10 mouse cellular contexts compared by ENCODE assay signal in the genomic region with DNA sequence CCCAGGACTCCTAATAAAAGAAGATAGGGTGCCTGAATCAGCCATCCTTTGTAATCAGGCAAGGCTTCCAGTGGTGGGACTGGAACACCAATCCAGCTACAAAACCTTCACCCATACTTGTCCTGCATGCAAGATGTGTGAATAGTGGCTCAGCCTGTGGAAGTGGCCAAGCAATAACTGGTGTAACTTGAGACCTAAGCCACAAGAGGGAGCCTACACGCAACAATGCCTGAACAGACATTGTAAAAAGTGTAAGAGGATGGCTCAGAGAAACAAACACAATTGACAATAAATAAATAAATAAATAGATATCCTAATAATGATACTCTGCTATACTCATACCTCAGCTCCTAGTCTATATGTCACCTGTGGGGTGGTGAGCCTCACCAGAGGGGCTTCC.
DNase-seq lines count a peak whose midpoint lies in the region; ATAC-seq and TF ChIP-seq lines count a peak whose summit lies in the region.
"Had no signal": no experiment of that assay in that cellular context is flagged by ENCODE, and none has a peak within 500 bp of the region (broad histone marks: within the 10 kb centered on the region; RNA-seq: fewer than 3 reads in every experiment).

No protein-coding gene starts in this region.

- in situ Hi-C loops in ES-E14 (cut with MboI; ENCODE audit: low sequenced_read_pairs in 2 of 2, unreplicated experiment in 2 of 2), result no loop called here

- H3K9ac ChIP-seq in embryonic facial prominence, embryonic 11.5 days (replicated peaks; ENCODE audit: low read length), result no peak overlapping the region
- H3K9ac ChIP-seq in ES-E14 (ENCODE audit: insufficient read depth, low read depth, low read length, poor library complexity, severe bottlenecking), result no peak overlapping the region
- H3K9ac ChIP-seq in forebrain, postnatal 0 days, result no peak overlapping the region

- H3K4me1 ChIP-seq in embryonic facial prominence, embryonic 11.5 days (ENCODE audit: control insufficient read depth, insufficient read depth, low read length), result no peaks in the 10 kb centered on the region
- no peaks in the 10 kb centered on the region for H3K4me1 ChIP-seq in embryonic facial prominence, embryonic 10.5 days
- H3K4me1 ChIP-seq in ES-E14 (ENCODE audit: control insufficient read depth in 2 of 2, insufficient read depth in 2 of 2, low read length in 2 of 2, poor library complexity in 1 of 2), result no peaks in the 10 kb centered on the region
- no peaks in the 10 kb centered on the region for H3K4me1 ChIP-seq in forebrain, postnatal 0 days (ENCODE audit: insufficient read depth)
- H3K4me1 ChIP-seq in thymus, adult 2 months (replicated peaks; ENCODE audit: control insufficient read depth, insufficient read depth, low read length), result no peaks in the 10 kb centered on the region

- H3K36me3 ChIP-seq in embryonic facial prominence, embryonic 11.5 days (replicated peaks; ENCODE audit: control insufficient read depth, insufficient read depth, low read depth, low read length), result no peaks in the 10 kb centered on the region
- no peaks in the 10 kb centered on the region for H3K36me3 ChIP-seq in embryonic facial prominence, embryonic 10.5 days (replicated peaks)
- H3K36me3 ChIP-seq in ES-E14 (ENCODE audit: control insufficient read depth, insufficient read depth, low read length, poor library complexity, severe bottlenecking), result no peaks in the 10 kb centered on the region
- H3K36me3 ChIP-seq in forebrain, postnatal 0 days (ENCODE audit: insufficient read depth), result no peaks in the 10 kb centered on the region
- H3K36me3 ChIP-seq in thymus, adult 2 months (ENCODE audit: control insufficient read depth, insufficient read depth, low read length), result no peaks in the 10 kb centered on the region

- H3K4me3 ChIP-seq in embryonic facial prominence, embryonic 11.5 days (ENCODE audit: low read depth, low read length), result no peak overlapping the region
- no peak overlapping the region for H3K4me3 ChIP-seq in embryonic facial prominence, embryonic 10.5 days
- H3K4me3 ChIP-seq in ES-E14 (ENCODE audit: insufficient read depth in 1 of 2, low read depth in 1 of 2, low read length in 2 of 2, poor library complexity in 1 of 2, severe bottlenecking in 1 of 2), result no peak overlapping the region
- no peak overlapping the region for H3K4me3 ChIP-seq in forebrain, postnatal 0 days (ENCODE audit: low read depth, low read length)
- H3K4me3 ChIP-seq in thymus, adult 2 months (ENCODE audit: control insufficient read depth, insufficient read depth, low read length), result no peak overlapping the region
- H3K4me3 ChIP-seq: myocyte had no signal

- DNase-seq in embryonic facial prominence, embryonic 11.5 days (ENCODE audit: low spot score), result peak; percentile 56
- DNase-seq in embryonic facial prominence, embryonic 10.5 days (ENCODE audit: low spot score), result no peak
- peak; percentile 11 for DNase-seq in ES-E14 (ENCODE audit: low read depth, low spot score)
- DNase-seq in forebrain, postnatal 0 days, result peak; percentile 48
- DNase-seq in left cerebral cortex, postnatal 4 days, result peak; percentile 5
- no peak for DNase-seq in MN1 (ENCODE audit: low spot score)
- DNase-seq in thymus, adult 2 months, result no peak
- DNase-seq: B cell, adult 2 months had no signal

- no peak; the same call in 1 of the 2 replicates for ATAC-seq in embryonic facial prominence, embryonic 11.5 days (replicated peaks; ENCODE audit: insufficient number of reproducible peaks, low FRiP score, low TSS enrichment, low read depth)
- no peak for ATAC-seq in forebrain, postnatal 0 days
- ATAC-seq in granulocyte monocyte progenitor cell, adult 5-6 weeks (replicated peaks; ENCODE audit: poor library complexity, severe bottlenecking), result no peak

- H3K4me2 ChIP-seq in embryonic facial prominence, embryonic 11.5 days (ENCODE audit: low read depth, low read length), result no peak overlapping the region
- no peak overlapping the region for H3K4me2 ChIP-seq in forebrain, postnatal 0 days (ENCODE audit: low read depth)

- intact Hi-C loops in left cerebral cortex, postnatal 4 days (cut with DNase I), result loop anchor here (10.0 kb wide), 1 partner anchor 958 kb away; no protein-coding TSS in a partner anchor

- no peaks in the 10 kb centered on the region for H3K27me3 ChIP-seq in embryonic facial prominence, embryonic 11.5 days (ENCODE audit: control insufficient read depth, insufficient read depth, low read length)
- no peaks in the 10 kb centered on the region for H3K27me3 ChIP-seq in embryonic facial prominence, embryonic 10.5 days (replicated peaks; ENCODE audit: low read depth, poor library complexity, severe bottlenecking)
- H3K27me3 ChIP-seq in forebrain, postnatal 0 days (ENCODE audit: insufficient read depth, low read length), result no peaks in the 10 kb centered on the region
- H3K27me3 ChIP-seq in thymus, adult 2 months (ENCODE audit: control insufficient read depth, insufficient read depth, low read length), result no peaks in the 10 kb centered on the region

- WGBS in embryonic facial prominence, embryonic 11.5 days, result 19% methylated on average over 1 of the region's 1 CpGs
- 36% methylated on average over 1 of the region's 1 CpGs for WGBS in embryonic facial prominence, embryonic 10.5 days
- WGBS in forebrain, postnatal 0 days, result 31% methylated on average over 1 of the region's 1 CpGs
- 31% methylated on average over 1 of the region's 1 CpGs for WGBS in thymus, adult 2 months

- no peaks in the 10 kb centered on the region for H3K9me3 ChIP-seq in embryonic facial prominence, embryonic 11.5 days (replicated peaks; ENCODE audit: control insufficient read depth, low read length)
- H3K9me3 ChIP-seq in embryonic facial prominence, embryonic 10.5 days, result no peaks in the 10 kb centered on the region
- H3K9me3 ChIP-seq in ES-E14 (ENCODE audit: control insufficient read depth, insufficient read depth, low read depth, low read length), result no peaks in the 10 kb centered on the region
- no peaks in the 10 kb centered on the region for H3K9me3 ChIP-seq in forebrain, postnatal 0 days (ENCODE audit: low read length)

- TF ChIP-seq POLR2A in thymus, adult 2 months (IDR thresholded peaks at IDR 0.05; ENCODE audit: control insufficient read depth, extremely low read depth, insufficient read depth, low read length, poor library complexity), result no peak

- TF ChIP-seq CTCF in forebrain, postnatal 0 days (IDR thresholded peaks at IDR 0.05; ENCODE audit: low read depth), result peak; percentile 77
- no peak for TF ChIP-seq CTCF in thymus, adult 2 months (IDR thresholded peaks at IDR 0.05; ENCODE audit: borderline replicate concordance, control insufficient read depth, extremely low read depth, insufficient read depth, low read length, poor library complexity)

- H3K27ac ChIP-seq in embryonic facial prominence, embryonic 11.5 days (replicated peaks; ENCODE audit: low read depth, low read length), result no peak overlapping the region
- H3K27ac ChIP-seq in embryonic facial prominence, embryonic 10.5 days (replicated peaks), result no peak overlapping the region
- no peak overlapping the region for H3K27ac ChIP-seq in ES-E14 (ENCODE audit: insufficient read depth, low read depth, low read length, poor library complexity, severe bottlenecking)
- H3K27ac ChIP-seq in forebrain, postnatal 0 days (ENCODE audit: low read depth, low read length), result no peak overlapping the region
- H3K27ac ChIP-seq in thymus, adult 2 months (ENCODE audit: control insufficient read depth, insufficient read depth, low read length), result no peak overlapping the region

TF ChIP-seq in ES-E14, 5 proteins besides CTCF, POLR2A, EP300 and RAD21:
- TF ChIP-seq ZC3H11A (IDR thresholded peaks at IDR 0.05; ENCODE audit: borderline replicate concordance, low read depth, low read length), result no peak
- no peak for TF ChIP-seq MAFK (IDR thresholded peaks at IDR 0.05; ENCODE audit: insufficient read depth, low read depth, low read length)
- TF ChIP-seq HCFC1 (IDR thresholded peaks at IDR 0.05; ENCODE audit: borderline replicate concordance, insufficient read depth, low read length), result no peak
- TF ChIP-seq CHD2 (IDR thresholded peaks at IDR 0.05; ENCODE audit: low read depth, low read length), result no peak
- no peak for TF ChIP-seq ZNF384 (IDR thresholded peaks at IDR 0.05; ENCODE audit: low read depth, low read length)

Comparison
In these comparisons a context has a peak if more than half of its experiments do, and no peak if none do; other contexts are left out.
1. DNase-seq: peak in embryonic facial prominence, embryonic 11.5 days (single experiment), ES-E14 (single experiment), forebrain, postnatal 0 days (single experiment) and left cerebral cortex, postnatal 4 days (single experiment); none in embryonic facial prominence, embryonic 10.5 days (single experiment), MN1 (single experiment) and thymus, adult 2 months (single experiment).